Mouse (Mus musculus): ENCODE results near the gene St6galnac4.

DNA sequence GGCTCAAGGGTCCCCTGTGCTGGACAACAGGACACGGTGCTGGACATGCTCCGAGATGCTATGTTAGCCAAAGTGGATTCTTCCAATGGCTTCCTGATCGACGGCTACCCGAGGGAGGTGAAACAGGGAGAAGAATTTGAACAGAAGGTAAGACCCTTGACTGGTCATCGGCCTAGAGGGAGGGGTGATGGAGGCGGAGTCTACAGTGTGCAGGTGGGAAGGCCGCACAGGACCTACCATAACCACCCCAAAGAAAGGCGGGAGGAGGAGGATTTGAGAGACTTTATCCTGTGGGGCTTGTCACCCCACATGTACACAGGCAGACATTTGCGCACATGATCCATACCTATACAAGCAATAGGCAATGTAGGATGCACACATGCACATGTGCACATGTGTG lies 44.2 kb downstream of the St6galnac4 start:
- TF ChIP-seq POLR2A (IDR thresholded peaks at IDR 0.05; ENCODE audit: extremely low read depth, insufficient read depth, low read length): no peak
- no peak for TF ChIP-seq CTCF (IDR thresholded peaks at IDR 0.05; ENCODE audit: extremely low read depth, insufficient read depth, low read length)

All from cortical plate, adult 2 months (tissue).